Mouse (Mus musculus) CH12F3 (cell line): ENCODE data around the gene Zfp784.

Source experiments
- in situ Hi-C: fragments of 300-500 bp; cut with MboI; formaldehyde crosslinking; loops from 2 replicates; pipeline ENCODE4 v1.14.3; 2020; ENCODE audit warnings: low sequenced_read_pairs

Zfp784 gene

DNA sequence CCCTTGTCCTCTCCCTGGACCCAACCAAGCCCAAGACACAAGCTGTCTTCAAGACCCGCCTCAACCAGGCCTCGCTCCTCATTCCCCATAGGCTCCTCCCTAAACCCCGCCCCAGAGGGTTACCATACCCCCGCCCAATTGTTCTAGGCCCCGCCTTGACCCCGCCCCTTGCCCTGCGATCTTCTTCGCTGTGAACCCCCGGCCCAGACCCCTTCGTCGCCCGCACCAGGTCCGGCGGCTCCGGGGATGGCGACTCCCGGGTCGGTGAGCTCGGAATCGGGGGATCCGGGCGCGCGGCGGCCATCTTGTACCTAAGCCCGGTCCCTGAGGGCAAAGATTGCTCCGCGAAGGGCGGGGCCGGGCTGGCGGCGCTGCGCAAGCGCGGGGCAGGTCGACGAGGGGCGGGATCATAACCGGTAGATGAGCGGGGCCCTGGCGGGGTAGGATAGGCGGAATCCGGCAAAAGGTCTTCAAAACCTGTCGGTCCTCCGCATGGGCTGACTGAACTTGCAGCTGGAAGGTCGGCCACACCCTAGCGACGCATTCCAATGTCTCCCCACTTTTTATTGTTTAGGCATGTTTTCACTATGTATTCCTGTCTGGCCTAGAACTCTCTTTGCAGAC is at the start of gene Zfp784:
Gene Zfp784 (minus strand): TSS at position 338 of the 624 bp plus-strand sequence.
- in situ Hi-C loops, result no loop called here

DNA sequence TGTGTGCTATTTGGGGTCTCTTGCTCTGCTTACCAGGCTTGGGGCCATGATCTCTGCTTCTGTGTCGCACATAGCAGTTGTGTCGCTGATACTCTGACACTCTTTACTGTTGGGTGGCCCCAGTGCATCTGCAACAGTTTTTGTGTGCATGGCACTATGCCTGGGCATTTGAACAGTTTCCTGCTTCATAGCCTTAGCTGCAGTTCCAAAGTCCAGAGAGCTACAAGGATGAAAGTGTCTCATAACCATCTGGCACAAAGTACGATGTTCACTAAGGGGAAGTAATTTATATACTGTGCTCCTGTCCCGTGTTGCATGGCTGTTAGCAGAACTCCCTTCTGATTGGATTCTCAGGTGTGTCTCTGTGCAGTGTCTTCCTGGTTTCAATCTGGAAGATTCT is 49.6 kb upstream of the Zfp784 start:
- in situ Hi-C loops, result no loop called here

DNA sequence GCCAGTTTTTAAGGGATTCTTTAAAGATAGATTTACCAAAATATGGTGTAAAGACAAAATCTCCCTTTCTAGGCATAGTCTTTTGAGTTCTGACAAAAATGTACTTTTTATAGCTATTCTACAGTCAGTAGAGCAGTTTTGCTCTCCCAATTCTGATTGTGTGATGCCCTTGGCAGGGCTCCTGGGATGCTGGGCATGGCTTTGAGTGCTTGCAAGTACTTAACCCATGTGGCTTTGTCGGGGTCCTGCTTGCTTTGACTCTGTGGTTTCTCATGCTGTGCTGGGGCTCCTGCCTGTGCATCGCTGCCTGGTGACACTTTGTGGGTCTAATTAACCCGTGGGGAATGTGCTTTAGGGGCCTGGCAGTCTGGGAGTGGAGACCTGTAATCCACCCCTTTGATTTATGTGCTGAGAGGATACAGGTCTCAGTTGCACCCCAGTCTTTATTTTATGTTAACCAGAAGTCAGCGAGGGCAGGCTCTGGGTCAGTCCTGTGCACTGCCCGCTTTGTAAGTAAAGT is 48.7 kb upstream of the Zfp784 start:
- in situ Hi-C loops, result no loop called here

DNA sequence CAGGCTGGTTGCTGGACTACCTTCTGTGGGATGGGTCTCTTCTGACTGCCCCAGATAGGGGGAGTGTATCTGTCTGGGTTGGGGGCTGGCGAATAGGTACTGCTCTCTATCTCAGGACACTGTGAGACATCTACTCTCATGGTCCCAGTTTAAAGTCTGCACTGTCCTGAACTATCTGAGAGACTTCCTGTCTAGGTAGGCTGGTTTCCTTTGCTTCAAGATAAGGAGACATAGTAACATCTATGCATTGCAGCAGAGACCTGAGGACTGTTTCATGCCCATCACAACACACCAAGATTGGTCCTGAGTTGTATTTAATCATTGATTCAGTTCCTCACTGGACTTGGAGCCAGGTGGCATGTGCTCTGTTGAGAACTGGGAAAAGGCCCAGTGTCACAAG is 47.3 kb upstream of the Zfp784 start:
- in situ Hi-C loops, result no loop called here

DNA sequence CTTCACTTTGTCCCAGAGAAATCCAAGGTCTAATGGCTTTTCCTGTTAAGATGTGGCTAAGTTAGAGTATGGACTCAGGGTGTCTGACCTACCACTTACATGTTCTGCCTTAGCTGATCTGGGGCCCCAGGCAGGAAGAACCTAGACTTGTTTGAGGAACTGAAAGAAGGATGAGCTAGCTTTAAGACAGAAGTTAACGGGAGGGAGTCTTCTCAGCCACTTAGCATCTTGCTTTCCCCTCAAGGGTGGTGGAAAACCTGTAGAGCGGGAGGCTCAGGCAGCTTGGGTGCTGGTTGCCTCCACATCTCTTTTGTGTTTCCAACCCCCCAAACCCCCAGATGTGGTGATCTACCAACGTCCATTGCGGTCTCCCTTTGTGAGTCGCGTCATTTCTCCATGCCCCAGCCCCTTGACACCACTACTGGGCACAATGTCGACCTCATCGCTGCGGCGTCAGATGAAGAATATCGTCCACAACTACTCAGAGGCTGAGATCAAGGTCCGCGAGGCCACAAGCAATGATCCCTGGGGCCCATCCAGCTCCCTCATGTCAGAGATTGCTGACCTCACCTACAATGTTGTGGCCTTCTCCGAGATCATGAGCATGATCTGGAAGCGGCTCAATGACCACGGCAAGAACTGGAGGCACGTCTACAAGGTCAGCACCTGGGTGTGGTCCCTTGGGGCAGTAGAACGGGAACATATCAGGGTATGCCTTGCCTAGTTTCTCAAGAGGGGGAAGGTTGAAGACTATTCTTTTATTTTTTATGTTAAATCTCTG is 45.3 kb upstream of the Zfp784 start:
- in situ Hi-C loops, result loop anchor here (5.0 kb wide), 1 partner anchor 44 kb away; the partner anchor contains the start of gene Rasl2-9

DNA sequence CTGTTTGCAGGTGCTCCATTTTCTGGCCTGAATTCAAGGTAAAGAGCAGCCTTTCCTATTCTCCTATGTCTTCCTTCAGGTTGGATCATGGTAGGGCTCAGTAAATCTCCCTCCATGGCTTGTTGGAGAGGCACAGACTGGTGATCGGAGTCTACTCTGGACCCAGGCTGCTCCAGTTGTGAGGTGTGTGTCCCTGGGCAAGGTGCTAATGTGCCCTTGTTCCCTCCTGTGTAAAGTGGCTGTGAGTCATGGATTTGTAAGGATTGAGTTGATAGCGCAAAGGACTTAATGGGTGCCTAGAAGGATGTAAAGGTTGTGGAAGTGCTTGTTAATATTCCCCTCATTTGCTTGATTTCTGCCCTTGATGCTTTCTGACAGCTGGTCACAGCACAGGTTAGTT is 43.7 kb upstream of the Zfp784 start:
- in situ Hi-C loops, result loop anchor here (5.0 kb wide), 1 partner anchor 45 kb away; the partner anchor contains the start of gene Rasl2-9

DNA sequence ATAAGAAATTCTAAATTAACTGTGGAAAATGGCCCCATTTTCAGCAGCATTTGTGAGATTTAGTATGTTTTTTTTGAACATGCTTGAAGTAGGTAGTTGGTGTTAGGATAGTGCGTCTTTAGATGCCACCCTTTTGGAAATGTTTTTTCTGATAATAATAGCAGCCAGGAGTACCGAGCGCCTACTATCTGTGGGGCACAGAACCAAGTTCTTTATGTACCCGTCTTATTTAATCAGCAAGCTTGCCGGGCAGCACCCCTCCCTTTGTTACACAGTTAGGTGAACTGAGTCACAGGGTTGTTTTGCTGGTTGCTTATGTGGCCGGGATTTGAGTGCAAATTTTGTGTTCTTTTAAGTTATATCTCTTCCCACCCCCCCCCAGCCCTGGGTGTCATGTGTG is 43.0 kb upstream of the Zfp784 start:
- in situ Hi-C loops, result loop anchor here (5.0 kb wide), 1 partner anchor 46 kb away; the partner anchor contains the start of gene Rasl2-9

DNA sequence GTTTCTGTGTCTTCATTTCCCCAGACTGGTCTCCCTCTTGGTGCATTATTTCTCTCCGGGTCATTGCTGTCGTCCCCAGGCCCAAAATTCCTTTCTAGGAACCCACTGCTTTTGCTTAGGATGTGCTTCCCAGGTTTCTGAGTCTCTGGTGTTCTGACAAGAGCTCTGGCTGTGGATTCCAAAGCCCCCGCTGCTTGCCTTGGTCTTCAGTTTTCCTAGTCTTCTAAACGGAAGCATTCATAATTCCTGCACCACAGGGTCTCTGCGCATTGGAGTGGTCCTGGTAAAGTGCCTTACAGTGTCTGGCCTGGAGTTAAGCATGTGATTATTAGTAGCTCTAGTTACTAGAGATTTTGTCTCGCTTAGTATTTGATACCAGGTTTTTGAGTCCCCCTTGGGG is 42.6 kb upstream of the Zfp784 start:
- in situ Hi-C loops, result loop anchor here (5.0 kb wide), 1 partner anchor 46 kb away; the partner anchor contains the start of gene Rasl2-9

DNA sequence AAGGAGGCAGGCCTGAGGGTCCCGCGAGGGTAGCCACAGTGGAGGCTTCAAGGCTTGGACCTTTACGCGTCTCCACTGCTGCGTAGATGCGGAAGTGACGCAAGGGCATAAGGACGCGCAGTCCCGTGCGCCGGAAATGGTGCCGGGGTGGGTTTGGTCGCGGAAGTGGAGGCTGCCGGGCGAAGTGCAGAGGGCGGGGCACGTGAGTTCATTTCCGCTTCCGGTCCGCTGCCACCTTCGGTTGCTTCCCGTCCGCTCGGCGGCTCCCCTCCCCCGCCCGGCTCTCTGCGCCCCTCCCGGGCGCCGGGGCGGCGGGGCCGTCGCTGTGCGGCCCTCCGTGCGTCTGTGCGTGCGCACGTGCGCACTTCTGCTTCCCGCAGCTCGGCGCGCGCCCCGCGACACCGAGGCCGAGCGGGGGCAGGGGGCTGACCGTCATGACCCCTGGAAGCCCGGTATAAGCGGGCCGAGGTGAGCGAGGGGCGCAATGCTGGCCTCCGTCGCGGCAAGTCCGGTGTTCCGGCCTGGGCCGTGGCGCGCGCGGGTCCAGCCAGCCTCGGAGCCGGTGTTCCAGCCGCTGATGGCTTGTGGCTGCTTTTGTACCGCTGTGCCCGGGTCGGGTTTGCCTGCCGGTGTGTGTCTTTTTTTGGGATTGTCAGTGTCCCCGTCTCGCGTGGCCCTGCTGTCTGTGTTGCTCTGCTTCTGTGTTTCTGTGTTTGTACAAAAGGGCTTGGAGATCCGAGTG is 41.9 kb upstream of the Zfp784 start, which contains the start of gene Epn1:
Gene Epn1 (plus strand): TSS at position 226 of the 742 bp plus-strand sequence.
- in situ Hi-C loops, result loop anchor here (5.0 kb wide), 1 partner anchor 47 kb away; the partner anchor contains the start of gene Rasl2-9

DNA sequence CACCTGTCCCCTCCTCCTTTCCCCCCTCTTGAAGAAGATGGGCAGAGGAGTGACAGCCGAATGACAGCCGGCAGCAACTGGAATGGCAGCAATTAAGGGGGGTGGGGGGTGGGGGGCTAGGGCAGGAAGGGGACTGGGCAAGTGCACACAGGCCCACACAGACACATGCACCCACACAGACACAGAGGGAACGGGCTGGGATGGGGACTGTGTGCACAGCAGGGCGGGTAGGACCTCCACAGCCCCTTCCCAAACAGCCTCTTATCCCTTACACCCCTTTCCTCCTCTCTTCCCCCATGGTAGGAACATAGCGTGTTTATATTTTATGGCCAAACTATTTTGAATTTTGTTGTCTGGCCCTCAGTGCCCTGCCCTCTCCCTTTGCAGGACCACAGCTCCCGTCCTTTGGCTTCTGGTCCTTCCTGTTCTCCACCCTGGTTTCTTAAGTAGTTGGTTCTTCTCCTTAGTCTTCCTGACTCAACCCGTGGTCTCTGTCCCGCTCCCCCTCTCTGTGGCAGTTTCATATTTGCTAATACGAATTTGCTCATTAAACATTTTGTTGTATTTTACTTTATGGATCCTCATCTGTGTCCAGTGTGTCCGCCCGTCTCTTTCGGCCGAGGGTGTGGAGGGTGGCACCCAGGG is 41.2 kb upstream of the Zfp784 start:
- in situ Hi-C loops, result loop anchor here (5.0 kb wide), 1 partner anchor 48 kb away; the partner anchor contains the start of gene Rasl2-9

DNA sequence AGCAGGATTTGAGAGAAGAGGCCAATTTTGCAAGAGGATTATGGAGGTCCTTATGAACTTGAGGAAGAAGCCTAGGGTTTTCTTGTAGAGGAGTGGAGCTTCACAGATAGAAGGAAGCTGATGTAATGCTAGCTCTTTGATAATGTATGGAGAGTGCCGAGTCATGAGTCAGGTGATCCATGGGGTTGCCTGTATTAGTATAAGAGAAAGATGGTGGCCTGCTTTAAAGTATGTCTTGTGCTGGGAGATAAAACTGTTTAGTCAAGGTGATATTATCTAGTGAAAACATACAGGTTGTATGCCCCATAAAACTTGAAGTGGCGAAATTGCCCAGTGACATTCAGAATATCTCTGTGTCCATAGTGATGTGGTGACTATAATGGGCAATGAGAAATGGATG is 38.7 kb upstream of the Zfp784 start:
- in situ Hi-C loops, result no loop called here

DNA sequence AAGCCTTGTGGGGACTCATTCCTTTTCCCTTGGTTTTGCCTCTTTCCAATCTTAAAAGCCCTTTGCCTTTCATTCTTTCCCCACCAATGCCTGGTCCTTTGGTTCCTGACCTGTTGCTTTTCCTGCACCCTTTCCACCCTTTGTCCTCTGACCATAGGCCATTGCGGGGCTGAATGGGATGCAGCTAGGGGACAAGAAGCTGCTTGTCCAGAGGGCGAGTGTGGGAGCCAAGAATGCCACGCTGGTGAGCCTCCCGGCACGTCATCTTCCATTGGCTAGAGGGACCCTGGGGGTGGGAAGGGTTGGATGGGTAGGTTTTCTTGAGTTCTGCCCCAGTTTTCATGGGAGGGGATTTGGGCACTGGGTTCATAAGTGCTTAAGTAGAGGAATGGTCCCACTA is 36.7 kb upstream of the Zfp784 start:
- in situ Hi-C loops, result no loop called here

DNA sequence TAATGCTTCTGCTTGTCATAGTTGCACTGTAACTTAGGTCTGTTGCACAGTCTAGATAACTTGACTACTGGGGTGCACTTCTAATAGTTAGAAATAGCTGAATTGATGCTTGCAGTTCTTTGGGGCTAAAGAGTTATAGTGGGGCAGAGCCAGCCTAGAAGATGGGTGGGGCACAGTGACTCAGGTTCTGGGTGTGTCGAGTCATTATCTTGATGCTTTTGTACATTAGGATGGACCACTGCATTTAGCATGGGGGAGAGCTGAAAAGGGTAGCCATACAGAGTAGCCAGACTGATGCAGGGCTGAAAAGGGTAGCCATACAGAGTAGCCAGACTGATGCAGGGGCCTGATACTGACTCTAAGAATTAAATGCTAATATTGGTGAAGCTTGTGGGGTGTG is 35.3 kb upstream of the Zfp784 start:
- in situ Hi-C loops, result no loop called here

DNA sequence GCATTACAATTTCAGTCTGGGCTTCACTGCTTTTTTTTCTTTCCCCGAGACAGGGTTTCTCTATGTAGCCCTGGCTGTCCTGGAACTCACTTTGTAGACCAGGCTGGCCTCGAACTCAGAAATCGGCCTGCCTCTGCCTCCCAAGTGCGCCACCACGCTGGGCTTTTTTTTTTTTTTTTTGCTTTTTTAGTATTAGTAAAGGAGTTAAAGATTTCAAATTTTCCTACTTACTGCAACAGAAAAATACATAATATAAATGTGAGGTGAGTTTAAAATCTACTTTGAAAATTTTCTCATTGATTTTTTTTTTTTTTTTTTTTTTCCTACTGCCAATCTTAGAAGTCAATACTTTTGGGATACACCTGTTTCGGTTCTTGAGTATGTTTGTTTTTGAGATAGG is 26.6 kb upstream of the Zfp784 start:
- in situ Hi-C loops, result no loop called here

DNA sequence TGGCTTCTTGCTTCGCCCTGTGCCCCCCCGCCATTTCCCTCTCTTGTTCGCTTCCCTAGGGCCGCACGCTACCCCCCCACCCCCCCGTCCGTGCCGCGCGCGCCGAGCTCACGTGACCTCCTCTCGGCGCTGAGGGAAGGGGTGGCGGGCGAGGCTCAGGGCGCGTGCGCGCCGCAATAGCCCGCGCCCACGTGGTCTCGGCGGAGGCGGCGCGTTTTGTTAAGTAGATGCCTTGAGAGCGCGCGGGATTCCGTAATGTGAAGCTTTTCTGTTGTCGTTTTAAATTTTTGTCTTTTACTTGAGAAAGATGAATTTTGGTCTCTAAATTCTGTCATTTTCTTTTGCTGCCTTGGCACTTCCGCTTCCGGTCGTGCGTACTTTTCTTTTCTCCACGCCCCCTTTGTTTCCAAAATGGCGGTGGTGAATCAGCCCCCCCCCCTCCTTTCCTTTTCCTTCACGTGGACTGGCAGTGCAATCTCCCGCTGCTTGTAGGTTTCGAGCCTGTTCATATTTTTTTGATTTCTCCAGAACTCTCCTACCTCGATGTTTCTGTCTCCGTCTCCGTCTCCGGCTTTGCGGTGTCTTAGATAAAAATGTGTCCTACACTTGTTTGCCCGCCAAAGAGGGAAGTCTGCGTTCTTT is 24.2 kb upstream of the Zfp784 start:
- in situ Hi-C loops, result no loop called here

DNA sequence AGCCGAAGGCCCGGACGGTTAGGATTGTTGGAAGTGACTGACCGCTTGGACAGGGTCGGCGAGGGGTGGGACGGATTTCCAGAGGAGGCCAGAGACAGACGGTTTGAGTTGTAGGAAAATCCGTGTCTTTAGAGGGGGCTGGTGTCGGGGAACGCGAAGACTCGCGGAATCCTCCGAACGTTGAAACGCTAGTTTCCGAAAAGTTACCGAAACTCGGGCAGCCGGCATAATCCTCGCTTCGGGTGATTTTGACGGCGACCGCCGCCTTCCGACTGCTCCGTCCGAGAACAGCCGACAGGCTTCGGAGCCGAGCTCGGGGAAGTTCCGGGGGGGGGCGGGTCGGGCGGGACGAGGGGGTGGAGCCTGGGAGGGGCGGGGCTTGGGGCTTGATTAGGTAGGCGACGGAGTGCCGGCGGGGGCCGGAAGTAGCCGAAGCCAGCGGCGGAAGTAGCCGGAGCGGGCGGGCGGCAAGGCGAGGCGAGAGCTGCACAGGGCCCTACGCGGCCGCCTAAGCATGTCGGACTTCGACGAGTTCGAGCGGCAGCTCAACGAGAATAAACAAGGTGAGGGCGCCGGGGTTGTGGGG is 23.6 kb upstream of the Zfp784 start, which contains the start of gene U2af2:
Gene U2af2 (plus strand): TSS at position 370 of the 586 bp plus-strand sequence.
- in situ Hi-C loops, result no loop called here

DNA sequence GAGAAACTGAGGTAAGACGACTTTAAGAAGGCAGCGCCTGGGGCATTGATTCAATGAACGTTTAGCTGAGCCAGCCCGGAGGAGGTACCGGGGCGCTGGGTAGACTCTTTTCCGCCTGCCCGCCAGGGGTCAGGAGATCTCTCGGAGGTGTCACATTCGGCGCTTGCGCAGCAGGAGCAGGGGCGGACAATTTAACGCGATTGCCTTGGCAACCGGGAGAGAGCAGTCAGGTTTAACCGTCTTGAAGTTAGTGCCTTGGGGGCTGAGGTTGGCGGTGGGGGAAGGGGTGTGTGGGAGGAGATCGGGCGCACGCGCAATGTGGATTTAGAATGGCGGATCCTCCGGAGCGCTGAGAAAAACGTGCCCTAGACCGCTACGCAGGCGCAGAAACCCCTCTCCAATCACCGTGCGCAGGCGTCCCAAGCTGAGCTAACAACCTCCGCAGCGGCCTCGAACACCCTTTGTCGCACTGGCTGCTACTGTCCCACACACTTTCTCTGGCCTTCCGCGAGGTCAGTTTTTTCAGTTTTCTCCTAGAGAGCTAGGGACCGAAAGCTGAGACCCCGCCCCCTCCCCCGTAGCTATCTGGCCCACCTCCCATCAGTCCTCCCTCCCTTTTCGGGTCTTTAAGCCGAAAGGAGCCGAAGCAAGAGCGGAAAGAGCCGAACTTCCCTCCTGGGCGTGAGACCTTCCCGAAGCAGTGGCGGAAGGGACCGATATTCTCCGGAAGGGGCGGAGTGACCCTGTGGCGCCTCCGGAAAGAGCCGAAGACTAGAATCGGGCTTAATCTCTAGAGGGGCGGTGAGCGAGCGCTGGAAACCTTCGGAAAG is 22.9 kb upstream of the Zfp784 start:
- in situ Hi-C loops, result no loop called here

DNA sequence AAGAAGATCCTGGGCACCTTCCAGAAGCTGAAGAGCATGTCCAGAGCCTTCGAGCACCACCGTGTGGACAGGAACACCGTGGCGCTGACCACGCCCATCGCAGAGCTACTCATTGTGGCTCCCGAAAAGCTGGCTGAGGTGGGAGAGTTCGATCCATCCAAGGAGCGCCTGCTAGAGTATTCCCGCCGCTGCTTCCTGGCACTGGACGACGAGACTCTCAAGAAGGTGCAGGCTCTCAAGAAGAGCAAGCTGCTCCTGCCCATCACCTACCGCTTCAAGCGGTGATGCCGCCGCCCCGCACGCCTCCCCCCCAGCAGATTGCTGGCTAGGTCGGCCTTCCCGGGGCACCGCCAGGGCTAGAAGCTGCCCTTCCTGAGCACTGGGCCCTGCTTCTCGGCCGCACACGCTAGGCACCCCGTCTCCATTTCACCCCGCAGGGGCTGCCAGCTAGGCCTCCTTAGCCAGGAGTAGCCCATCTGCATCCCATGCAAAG is 22.0 kb upstream of the Zfp784 start:
- in situ Hi-C loops, result no loop called here

DNA sequence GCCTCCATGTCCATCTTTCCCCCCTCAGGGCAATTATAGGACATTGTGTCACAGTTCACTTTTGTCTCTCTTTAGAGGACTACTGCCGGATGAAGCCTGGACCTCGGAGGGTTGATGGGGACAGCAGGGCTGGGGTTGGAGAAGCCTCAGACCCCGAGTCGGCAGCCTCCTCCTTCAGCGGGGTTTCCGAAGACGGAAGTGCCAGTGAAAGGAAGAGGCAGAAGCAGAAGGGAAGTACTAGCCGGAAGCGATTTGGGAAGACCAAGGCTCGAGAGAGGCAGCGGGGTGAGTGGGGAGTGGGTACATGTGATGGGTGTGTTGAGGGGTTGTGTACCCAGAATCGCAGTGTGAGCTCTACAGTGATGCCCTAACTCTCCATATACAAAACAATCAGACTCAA is 21.2 kb upstream of the Zfp784 start:
- in situ Hi-C loops, result no loop called here
